Mouse (Mus musculus): Measurements from ENCODE around the gene Mpeg1. TPM values are rescaled to one million over a fixed set of nuclear protein-coding genes. Genes with fewer than 3 reads are reported as not detected.

Mpeg1 gene
- polyA plus RNA-seq, 1 experiment from 2014 or later = 1.3 TPM

DNA sequence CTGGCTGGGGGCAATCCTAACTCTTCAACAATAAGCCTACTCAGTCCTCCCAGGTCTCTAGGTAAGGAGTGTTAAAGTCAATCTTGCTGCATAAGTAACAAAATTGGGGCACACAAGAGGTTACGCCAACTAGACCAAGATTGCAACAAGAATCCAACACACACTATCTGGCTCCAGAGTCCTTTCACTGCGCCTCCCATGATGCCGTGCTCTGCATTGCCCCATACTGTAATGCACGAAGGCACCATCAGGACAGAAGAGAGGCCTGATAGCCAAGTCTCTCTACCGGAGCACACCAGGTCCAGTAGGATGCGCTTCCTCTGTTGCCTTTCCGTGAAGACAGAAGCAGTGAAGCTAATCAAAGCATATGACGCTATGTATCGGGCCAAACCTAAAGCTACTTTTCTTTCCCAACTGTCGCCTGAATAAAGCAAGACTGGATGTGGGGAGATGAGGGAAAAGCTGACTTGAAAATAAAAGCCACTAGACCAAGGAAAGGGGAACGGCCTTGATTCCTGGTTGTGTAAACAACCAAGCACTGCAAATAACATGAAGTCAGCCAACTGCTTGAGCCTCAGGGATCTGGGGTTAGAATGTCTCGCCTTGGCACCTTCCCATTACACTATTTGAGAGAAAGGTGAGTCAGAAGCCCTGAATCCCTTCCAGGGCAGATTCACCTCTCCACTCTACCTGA lies 27.1 kb downstream of the Mpeg1 start:
- DNase-seq (ENCODE audit: low spot score) (no peak), ATAC-seq (ENCODE audit: low FRiP score) (no peak)
- no peaks in the 10 kb centered on the region for H3K27me3 ChIP-seq (ENCODE audit: control insufficient read depth, insufficient read depth, low read length)
- H3K4me3 ChIP-seq (replicated peaks; ENCODE audit: low read length) = no peak overlapping the region
- 82% methylated on average over 12 of the region's 12 CpGs for WGBS
- peaks cover 65% of the 10 kb centered on the region for H3K36me3 ChIP-seq (replicated peaks; ENCODE audit: control insufficient read depth, insufficient read depth)
- H3K4me1 ChIP-seq (replicated peaks; ENCODE audit: control insufficient read depth, insufficient read depth, low read length) = peaks cover 38% of the 10 kb centered on the region
- 0 out of 2 replicates have a peak overlapping the region, but pooled peaks have one; percentile 58 for H3K27ac ChIP-seq
- H3K9me3 ChIP-seq (ENCODE audit: control insufficient read depth, low read length) = no peaks in the 10 kb centered on the region
- no peak overlapping the region for H3K9ac ChIP-seq
- no peak overlapping the region for H3K4me2 ChIP-seq (replicated peaks)

DNA sequence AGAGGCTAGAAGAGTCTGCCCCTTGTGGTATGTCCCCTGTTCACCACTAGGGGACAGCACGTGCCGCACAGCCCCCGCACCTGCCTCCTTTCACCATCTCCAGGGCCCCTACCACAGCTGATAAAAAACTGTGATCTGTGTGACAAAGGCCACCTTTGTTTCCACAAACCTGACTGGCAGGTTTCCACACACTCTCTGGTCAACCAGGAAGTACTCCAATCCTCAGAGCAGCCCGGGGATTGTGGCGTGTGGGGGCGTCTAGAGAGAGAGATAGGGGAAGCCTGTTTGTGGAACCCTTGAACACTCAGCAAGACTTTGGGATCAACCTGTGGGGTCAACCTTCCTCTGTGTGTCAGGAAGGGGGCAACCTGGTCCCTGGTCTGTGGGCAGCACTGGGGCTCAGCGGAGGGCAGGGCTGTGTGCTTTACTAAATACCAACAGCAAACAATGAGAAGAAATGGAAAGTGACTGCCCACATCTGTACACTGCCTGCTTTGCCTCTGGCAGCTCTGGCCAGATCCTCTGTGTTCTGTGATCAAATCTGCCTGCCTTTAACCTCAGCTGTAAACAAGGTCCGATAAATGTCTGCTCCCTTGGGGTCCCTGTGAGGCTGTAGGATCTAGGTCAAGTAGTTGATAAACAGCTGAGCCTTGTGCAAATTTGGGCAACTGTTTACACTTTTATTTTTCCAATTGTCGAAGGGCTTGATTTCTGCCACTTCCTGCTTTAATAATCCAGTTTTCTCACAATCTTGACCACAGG lies 27.8 kb downstream of the Mpeg1 start:
- H3K4me2 ChIP-seq (replicated peaks) = 0 out of 2 replicates have a peak overlapping the region, but pooled peaks have one; percentile 14
- H3K27me3 ChIP-seq (ENCODE audit: control insufficient read depth, insufficient read depth, low read length) = no peaks in the 10 kb centered on the region
- ATAC-seq (ENCODE audit: low FRiP score) (0 out of 2 replicates have a peak, but pooled peaks have one; percentile 10), DNase-seq (ENCODE audit: low spot score) (no peak)
- 8% methylated on average over 9 of the region's 9 CpGs for WGBS
- H3K4me3 ChIP-seq (replicated peaks; ENCODE audit: low read length) = no peak overlapping the region
- peak overlapping the region; percentile 58 for H3K27ac ChIP-seq
- peaks cover 57% of the 10 kb centered on the region for H3K36me3 ChIP-seq (replicated peaks; ENCODE audit: control insufficient read depth, insufficient read depth)
- 0 out of 2 replicates have a peak overlapping the region, but pooled peaks have one; percentile 13 for H3K9ac ChIP-seq
- peaks cover 40% of the 10 kb centered on the region for H3K4me1 ChIP-seq (replicated peaks; ENCODE audit: control insufficient read depth, insufficient read depth, low read length)
- H3K9me3 ChIP-seq (ENCODE audit: control insufficient read depth, low read length) = no peaks in the 10 kb centered on the region

GRCm38 (mm10) chr19:12488969-12489674 lies 28.5 kb downstream of the Mpeg1 start:
- WGBS = 7% methylated on average over 8 of the region's 8 CpGs
- H3K4me3 ChIP-seq (replicated peaks; ENCODE audit: low read length) = no peak overlapping the region
- 0 out of 2 replicates have a peak overlapping the region, but pooled peaks have one; percentile 13 for H3K9ac ChIP-seq
- no peaks in the 10 kb centered on the region for H3K27me3 ChIP-seq (ENCODE audit: control insufficient read depth, insufficient read depth, low read length)
- peaks cover 50% of the 10 kb centered on the region for H3K36me3 ChIP-seq (replicated peaks; ENCODE audit: control insufficient read depth, insufficient read depth)
- H3K4me2 ChIP-seq (replicated peaks) = peak overlapping the region; percentile 14; the same call in 1 of the 2 replicates
- peak overlapping the region; percentile 75 for H3K27ac ChIP-seq
- H3K4me1 ChIP-seq (replicated peaks; ENCODE audit: control insufficient read depth, insufficient read depth, low read length) = peaks cover 47% of the 10 kb centered on the region
- ATAC-seq (ENCODE audit: low FRiP score) (peak; percentile 83), DNase-seq (ENCODE audit: low spot score) (peak; percentile 52)
- H3K9me3 ChIP-seq (ENCODE audit: control insufficient read depth, low read length) = no peaks in the 10 kb centered on the region

GRCm38 (mm10) chr19:12489675-12490570 lies 29.3 kb downstream of the Mpeg1 start:
- peak; percentile 22 for ATAC-seq (ENCODE audit: low FRiP score)

GRCm38 (mm10) chr19:12491636-12492035 lies 31.1 kb downstream of the Mpeg1 start:
- H3K27ac ChIP-seq = no peak overlapping the region; the same call in 1 of the 2 replicates
- ATAC-seq (ENCODE audit: low FRiP score) (no peak), DNase-seq (ENCODE audit: low spot score) (no peak)
- H3K9ac ChIP-seq = no peak overlapping the region
- H3K4me1 ChIP-seq (replicated peaks; ENCODE audit: control insufficient read depth, insufficient read depth, low read length) = peaks cover 64% of the 10 kb centered on the region
- peaks cover 27% of the 10 kb centered on the region for H3K36me3 ChIP-seq (replicated peaks; ENCODE audit: control insufficient read depth, insufficient read depth)
- no peaks in the 10 kb centered on the region for H3K9me3 ChIP-seq (ENCODE audit: control insufficient read depth, low read length)
- H3K27me3 ChIP-seq (ENCODE audit: control insufficient read depth, insufficient read depth, low read length) = no peaks in the 10 kb centered on the region
- WGBS = 87% methylated on average over 7 of the region's 7 CpGs
- H3K4me2 ChIP-seq (replicated peaks) = no peak overlapping the region
- no peak overlapping the region for H3K4me3 ChIP-seq (replicated peaks; ENCODE audit: low read length)

More at GRCm38 (mm10) chr19:12489675-12490570, 29.3 kb downstream of the Mpeg1 start:
- H3K27ac ChIP-seq = peak overlapping the region; percentile 75
- peaks cover 49% of the 10 kb centered on the region for H3K4me1 ChIP-seq (replicated peaks; ENCODE audit: control insufficient read depth, insufficient read depth, low read length)
- DNase-seq (ENCODE audit: low spot score) = no peak
- peaks cover 42% of the 10 kb centered on the region for H3K36me3 ChIP-seq (replicated peaks; ENCODE audit: control insufficient read depth, insufficient read depth)
- H3K9me3 ChIP-seq (ENCODE audit: control insufficient read depth, low read length) = no peaks in the 10 kb centered on the region
- whole genome bisulfite sequencing = 18% methylated on average over 11 of the region's 11 CpGs
- H3K9ac ChIP-seq = no peak overlapping the region
- no peak overlapping the region for H3K4me3 ChIP-seq (replicated peaks; ENCODE audit: low read length)
- peak overlapping the region; percentile 11; the same call in 1 of the 2 replicates for H3K4me2 ChIP-seq (replicated peaks)
- H3K27me3 ChIP-seq (ENCODE audit: control insufficient read depth, insufficient read depth, low read length) = no peaks in the 10 kb centered on the region

- Histone ChIP-seq H3K4me3 (replicated peaks; ENCODE audit: low read length) (no peak overlapping the region), H3K9ac (no peak overlapping the region), H3K4me2 (replicated peaks) (peak overlapping the region; percentile 7; the same call in 1 of the 2 replicates), H3K36me3 (replicated peaks; ENCODE audit: control insufficient read depth, insufficient read depth) (peaks cover 35% of the 10 kb centered on the region), H3K27ac (peak overlapping the region; percentile 67), H3K9me3 (ENCODE audit: control insufficient read depth, low read length) (no peaks in the 10 kb centered on the region), H3K4me1 (replicated peaks; ENCODE audit: control insufficient read depth, insufficient read depth, low read length) (peaks cover 69% of the 10 kb centered on the region), H3K27me3 (ENCODE audit: control insufficient read depth, insufficient read depth, low read length) (no peaks in the 10 kb centered on the region)
- DNase-seq (ENCODE audit: low spot score) (no peak), ATAC-seq (ENCODE audit: low FRiP score) (peak; percentile 12; the same call in 1 of the 2 replicates)
- WGBS = 16% methylated on average over 4 of the region's 4 CpGs
Observed at GRCm38 (mm10) chr19:12493453-12494186, 33.0 kb downstream of the Mpeg1 start.

DNA sequence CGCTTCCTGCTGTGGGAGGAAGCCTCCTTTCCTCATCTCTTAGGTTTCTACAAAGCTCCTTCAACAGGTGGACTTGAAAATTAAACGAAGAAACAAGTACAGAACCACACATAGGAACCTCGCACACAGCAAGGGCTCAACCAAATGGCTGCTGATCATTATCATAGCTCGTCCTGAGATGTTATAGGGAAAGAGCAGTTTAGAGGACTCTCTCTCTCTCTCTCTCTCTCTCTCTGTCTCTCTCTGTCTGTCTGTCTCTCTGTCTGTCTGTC lies 33.5 kb downstream of the Mpeg1 start:
- Histone ChIP-seq H3K9ac (no peak overlapping the region), H3K27ac (peak overlapping the region; percentile 67), H3K9me3 (ENCODE audit: control insufficient read depth, low read length) (no peaks in the 10 kb centered on the region), H3K4me1 (replicated peaks; ENCODE audit: control insufficient read depth, insufficient read depth, low read length) (peaks cover 69% of the 10 kb centered on the region), H3K4me2 (replicated peaks) (peak overlapping the region; percentile 7; the same call in 1 of the 2 replicates), H3K27me3 (ENCODE audit: control insufficient read depth, insufficient read depth, low read length) (no peaks in the 10 kb centered on the region), H3K4me3 (replicated peaks; ENCODE audit: low read length) (no peak overlapping the region), H3K36me3 (replicated peaks; ENCODE audit: control insufficient read depth, insufficient read depth) (peaks cover 35% of the 10 kb centered on the region)
- WGBS = 20% methylated on average over 4 of the region's 4 CpGs
- ATAC-seq (ENCODE audit: low FRiP score) = no peak
- DNase-seq (ENCODE audit: low spot score) = no peak

GRCm38 (mm10) chr19:12494972-12495535 lies 34.5 kb downstream of the Mpeg1 start:
- no peak overlapping the region for H3K9ac ChIP-seq
- peaks cover 66% of the 10 kb centered on the region for H3K4me1 ChIP-seq (replicated peaks; ENCODE audit: control insufficient read depth, insufficient read depth, low read length)
- peak overlapping the region; percentile 15 for H3K4me2 ChIP-seq (replicated peaks)
- no peaks in the 10 kb centered on the region for H3K9me3 ChIP-seq (ENCODE audit: control insufficient read depth, low read length)
- H3K27ac ChIP-seq = peak overlapping the region; percentile 67
- DNase-seq (ENCODE audit: low spot score) (no peak), ATAC-seq (ENCODE audit: low FRiP score) (no peak)
- H3K36me3 ChIP-seq (replicated peaks; ENCODE audit: control insufficient read depth, insufficient read depth) = peaks cover 31% of the 10 kb centered on the region
- 17% methylated on average over 3 of the region's 3 CpGs for WGBS
- H3K4me3 ChIP-seq (replicated peaks; ENCODE audit: low read length) = no peak overlapping the region
- no peaks in the 10 kb centered on the region for H3K27me3 ChIP-seq (ENCODE audit: control insufficient read depth, insufficient read depth, low read length)
